Mouse (Mus musculus) liver, embryonic 14.5 days (tissue): Measurements from ENCODE around the gene Pcbp3.

Experiments
- CTCF ChIP-seq: IDR thresholded peaks from 2 replicates; pipeline ENCODE4 v1.5.1; 2016; ENCODE audit warnings: antibody characterized with exemption, low read depth, control low read depth
- EP300 ChIP-seq: IDR thresholded peaks from 2 replicates; pipeline ENCODE4 v1.6.1; 2016; ENCODE audit warnings: antibody characterized with exemption, low read depth

DNA sequence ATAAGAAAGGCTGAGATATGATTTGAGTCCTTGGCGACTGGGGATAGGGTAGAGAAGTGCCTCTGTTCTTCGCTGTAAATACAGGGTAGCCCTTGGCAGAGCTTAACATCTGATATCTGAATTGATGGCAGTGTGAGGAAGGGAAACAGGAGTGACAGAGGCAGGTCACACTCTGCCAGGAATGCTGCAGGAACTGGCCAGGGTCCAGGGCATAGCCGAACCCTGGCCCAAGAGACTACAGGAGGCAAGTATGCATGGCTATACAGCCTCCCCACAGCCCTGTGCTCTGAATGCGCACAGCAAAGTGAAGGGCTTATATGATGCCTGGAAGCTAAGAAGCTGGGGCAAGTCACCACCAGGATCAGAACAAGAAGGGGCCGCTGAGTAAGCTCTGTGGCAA, 79.8 kb downstream of the Pcbp3 start:
- TF ChIP-seq CTCF (no peak), EP300 (no peak)
